Mouse (Mus musculus) heart, embryonic 14.5 days (tissue): ENCODE data around the gene Gm14781. TPM values are rescaled to one million over a fixed set of nuclear protein-coding genes. Genes with fewer than 3 reads are reported as not detected.
"Not testable (repeated sequence)": the region's sequence is repeated elsewhere in the genome, so short reads cannot be mapped to it uniquely, and the experiment has no call there.

ENCODE experiments used
- ATAC-seq: fragments of 200-750 bp; cut with Nextera tagmentation; 2 replicates; pipeline ENCODE4 v1.8.0; 2017; ENCODE audit warnings: low read depth, moderate TSS enrichment; ENCODE audit not compliant: insufficient number of reproducible peaks, insufficient read depth, low FRiP score
- H3K27ac ChIP-seq, 2 experiments: fragments of 200-500 bp in 1 of 2; fragments of 300-500 bp in 1 of 2; sonication (generic) in 1 of 2; replicated peaks in 1 of 2; 2 replicates each; pipeline ENCODE4 v1.5.1; 2012 to 2014; ENCODE audit warnings: low read depth in 2 of 2, low read length in 2 of 2, control low read depth in 1 of 2, mild to moderate bottlenecking in 1 of 2, mixed read lengths in 1 of 2; ENCODE audit not compliant: control insufficient read depth in 1 of 2, insufficient read depth in 1 of 2
- H3K27me3 ChIP-seq: fragments of 300-500 bp; sonication (generic); 2 replicates; pipeline ENCODE4 v1.6.1; 2014; ENCODE audit warnings: mild to moderate bottlenecking, low read length, control low read depth; ENCODE audit not compliant: control insufficient read depth, insufficient read depth
- H3K36me3 ChIP-seq: fragments of 300-500 bp; sonication (generic); 2 replicates; pipeline ENCODE4 v1.6.1; 2014; ENCODE audit warnings: mild to moderate bottlenecking, control low read depth, low read length, mixed read lengths; ENCODE audit not compliant: control insufficient read depth, insufficient read depth
- H3K4me1 ChIP-seq, 2 experiments: fragments of 200-500 bp in 1 of 2; fragments of 300-500 bp in 1 of 2; sonication (generic) in 1 of 2; 2 replicates each; pipeline ENCODE4 v1.6.1; 2012 to 2014; ENCODE audit warnings: low read length in 2 of 2, control low read depth in 1 of 2, mixed read lengths in 1 of 2; ENCODE audit not compliant: control insufficient read depth in 2 of 2, insufficient read depth in 2 of 2
- H3K4me2 ChIP-seq: fragments of 300-500 bp; sonication (generic); 2 replicates; pipeline ENCODE4 v1.6.1; 2014; ENCODE audit warnings: mild to moderate bottlenecking, low read length
- H3K4me3 ChIP-seq, 2 experiments: fragments of 200-500 bp in 1 of 2; fragments of 300-500 bp in 1 of 2; sonication (generic) in 1 of 2; 2 replicates each; pipeline ENCODE4 v1.5.1; 2012 to 2014; ENCODE audit warnings: low read length in 2 of 2, mild to moderate bottlenecking in 2 of 2, control low read depth in 1 of 2, low read depth in 1 of 2, moderate library complexity in 1 of 2; ENCODE audit not compliant: control insufficient read depth in 1 of 2, insufficient read depth in 1 of 2
- H3K9ac ChIP-seq: fragments of 300-500 bp; sonication (generic); 2 replicates; pipeline ENCODE4 v1.6.1; 2014; ENCODE audit warnings: mild to moderate bottlenecking, low read length
- H3K9me3 ChIP-seq: fragments of 300-500 bp; sonication (generic); 2 replicates; pipeline ENCODE4 v1.6.1; 2016; ENCODE audit warnings: low read length, control low read depth; ENCODE audit not compliant: control insufficient read depth
- WGBS: fragments of 180-500 bp; shearing (Covaris S2); extraction: QIAGEN DNeasy Blood & Tissue Kit; methylation state at CpG from one replicate; pipeline ENCODE4 v1.1.7; 2014; 5-methylcytosine and 5-hydroxymethylcytosine counted together
- polyA plus RNA-seq: library from polyadenylated mRNA; unstranded; fragments of >200 nt; fragmentation: Nextera tagmentation; extraction: Ambion mirVana; gene quantifications from 2 replicates; pipeline ENCODE4 v1.2.1, GENCODE M21; 2014

Gene Gm14781
- not detected in 2 replicates for polyA plus RNA-seq

DNA sequence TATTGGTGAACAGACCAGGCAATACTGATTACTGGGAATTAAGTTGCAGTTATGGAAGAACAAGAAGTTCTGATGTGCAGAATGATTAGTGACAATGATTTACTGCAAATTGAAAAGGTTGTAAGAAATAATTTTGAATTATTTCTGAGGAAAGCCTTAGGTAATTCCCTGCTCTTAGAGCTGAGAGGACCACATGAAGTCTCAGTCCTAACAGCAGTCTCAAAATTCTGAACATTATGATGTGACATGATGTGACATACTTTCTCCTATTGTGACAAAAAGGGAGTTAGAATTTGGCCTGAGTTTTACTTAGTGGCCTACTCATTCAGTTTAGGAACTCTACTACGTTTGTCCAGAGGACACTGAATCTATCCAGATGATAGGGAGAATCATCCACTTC, at the start of gene Gm14781:
TSS of gene Gm14781 (plus strand) at position 301 of the 400 bp plus-strand sequence.
- H3K9me3 ChIP-seq, H3K4me2 ChIP-seq, H3K27me3 ChIP-seq, H3K27ac ChIP-seq, H3K9ac ChIP-seq, H3K36me3 ChIP-seq, ATAC-seq, H3K4me1 ChIP-seq, H3K4me3 ChIP-seq: not testable (repeated sequence)
- 50% methylated on average over 1 of the region's 1 CpGs for WGBS

DNA sequence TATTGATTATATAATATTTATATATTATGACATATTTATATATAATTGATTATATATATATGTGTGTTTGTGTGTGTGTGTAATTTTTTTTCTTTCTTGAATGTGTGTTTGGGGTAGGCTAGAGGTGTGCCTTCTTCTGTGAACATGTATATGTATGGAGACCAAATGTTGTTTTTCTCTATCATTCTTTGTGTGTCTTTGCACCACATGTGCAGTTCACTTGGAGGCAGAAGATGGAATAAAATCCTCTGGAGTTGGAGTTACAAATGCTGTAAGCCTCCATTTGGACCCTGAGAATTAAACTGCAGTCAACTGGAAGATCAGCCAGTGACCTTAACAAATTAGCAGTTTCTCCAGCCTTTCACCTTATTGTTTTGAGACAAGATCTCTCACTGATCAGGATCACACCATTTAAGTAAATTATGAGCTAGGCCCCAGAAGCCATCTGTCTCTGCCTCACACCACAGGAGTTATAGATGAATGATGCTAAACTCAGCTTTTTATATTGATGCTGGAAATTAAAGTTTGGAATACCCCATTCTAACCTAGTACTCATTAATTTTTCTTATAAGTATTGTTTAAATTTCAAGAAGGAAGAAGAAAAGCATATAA, 23.1 kb downstream of the Gm14781 start:
- not testable (repeated sequence) for ATAC-seq

More for the DNA sequence above, 23.1 kb downstream of the Gm14781 start:
- H3K9ac ChIP-seq, H3K4me2 ChIP-seq, H3K27ac ChIP-seq, H3K36me3 ChIP-seq, H3K9me3 ChIP-seq, H3K4me3 ChIP-seq, H3K4me1 ChIP-seq, H3K27me3 ChIP-seq: not testable (repeated sequence)

Other genes with a start within 250 kb of the Gm14781 start
- gene Gm5072, start 239.7 kb upstream of the Gm14781 start, polyA plus RNA-seq: not detected in 2 replicates
- not detected in 2 replicates for gene Gm8914, start 152.1 kb upstream of the Gm14781 start, polyA plus RNA-seq
- gene 1700084M14Rik, start 56.3 kb upstream of the Gm14781 start, polyA plus RNA-seq: not detected in 2 replicates
- not detected in 2 replicates for gene Mageb5, start 150.8 kb downstream of the Gm14781 start, polyA plus RNA-seq